Mouse (Mus musculus) embryo, embryonic 11 days (tissue): ENCODE results near the gene Cd4.
A peak's percentile ranks its signal among the peaks of the same experiment; 100 is the strongest.
"Not testable (repeated sequence)": the region's sequence is repeated elsewhere in the genome, so short reads cannot be mapped to it uniquely, and the experiment has no call there.

Experiments
- DNase-seq: peaks from one replicate; pipeline ENCODE4 v3.0.0-alpha.2; 2015

The Cd4 gene

DNA sequence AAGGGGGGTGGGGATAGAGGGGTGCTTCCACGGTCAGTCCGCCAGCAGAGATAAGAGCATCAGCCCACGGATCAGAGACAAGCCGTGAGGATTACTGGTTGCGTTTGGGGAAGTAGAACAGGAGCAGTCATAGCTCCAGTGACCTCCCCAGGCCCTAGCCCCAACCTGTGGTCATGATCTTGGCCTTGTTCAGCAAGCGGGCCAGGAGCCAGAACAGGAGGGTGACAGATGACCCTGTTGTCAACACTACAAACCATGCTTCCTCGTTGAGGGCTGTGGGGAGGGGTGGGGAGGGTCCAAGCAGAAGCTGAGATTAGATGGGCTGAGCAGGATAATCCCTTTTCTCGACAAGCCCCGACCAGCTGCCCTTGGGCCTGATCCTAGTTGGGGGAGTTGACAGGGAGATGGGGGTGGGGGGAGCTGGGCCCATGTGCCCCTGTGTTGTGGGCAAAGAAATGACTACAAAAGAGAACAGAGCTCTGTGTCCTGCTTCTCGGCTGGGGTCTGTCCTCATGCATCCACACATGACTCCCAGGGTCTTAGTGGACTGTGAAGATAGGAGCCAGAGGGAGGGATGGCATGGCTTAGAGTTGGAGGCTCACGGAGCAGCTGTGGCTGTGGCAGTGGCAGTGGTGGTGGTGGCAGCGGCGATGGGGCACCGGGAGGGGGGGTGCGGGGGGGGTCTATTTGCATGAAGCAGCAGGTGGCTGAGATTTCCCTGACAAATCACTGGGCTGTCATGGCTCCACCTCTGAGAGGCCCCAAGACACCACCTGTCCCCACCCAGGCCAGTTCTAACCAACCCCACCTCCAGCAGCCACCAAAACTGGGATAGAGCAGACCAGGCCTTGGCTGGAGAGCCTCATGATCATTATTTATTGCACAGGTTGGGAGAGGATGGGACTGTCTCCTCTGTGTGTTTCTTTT, 47.5 kb downstream of the Cd4 start, which contains the start of gene Gnb3:
TSS of gene Gnb3 (minus strand) at position 35 of the 927 bp plus-strand sequence.
- DNase-seq = peak; percentile 20

DNA sequence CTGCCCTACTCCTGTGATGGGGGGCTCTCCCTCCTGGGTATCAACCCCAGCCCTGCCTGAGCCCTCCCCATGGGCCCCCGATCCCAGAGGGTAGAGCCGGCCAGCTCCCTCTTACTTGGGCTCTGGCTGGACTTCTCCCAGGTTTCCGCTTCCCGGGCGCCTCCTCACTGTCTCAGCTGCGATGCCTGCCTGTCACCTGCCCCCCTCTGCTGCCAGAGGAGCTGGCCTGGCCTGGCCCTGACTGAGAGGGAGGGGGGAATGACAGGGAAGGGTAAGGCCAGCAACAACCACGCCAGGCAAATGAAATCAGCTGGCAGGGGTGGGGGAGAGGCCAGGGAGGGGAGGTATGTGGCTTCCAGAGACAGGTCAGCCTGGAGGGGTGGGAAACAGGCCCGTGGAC, 48.2 kb downstream of the Cd4 start:
- DNase-seq = peak; percentile 23

GRCm38 (mm10) chr6:124836411-124836810, 51.6 kb downstream of the Cd4 start:
- no peak for DNase-seq

GRCm38 (mm10) chr6:124835531-124835930, 52.5 kb downstream of the Cd4 start:
- peak; percentile 24 for DNase-seq

DNA sequence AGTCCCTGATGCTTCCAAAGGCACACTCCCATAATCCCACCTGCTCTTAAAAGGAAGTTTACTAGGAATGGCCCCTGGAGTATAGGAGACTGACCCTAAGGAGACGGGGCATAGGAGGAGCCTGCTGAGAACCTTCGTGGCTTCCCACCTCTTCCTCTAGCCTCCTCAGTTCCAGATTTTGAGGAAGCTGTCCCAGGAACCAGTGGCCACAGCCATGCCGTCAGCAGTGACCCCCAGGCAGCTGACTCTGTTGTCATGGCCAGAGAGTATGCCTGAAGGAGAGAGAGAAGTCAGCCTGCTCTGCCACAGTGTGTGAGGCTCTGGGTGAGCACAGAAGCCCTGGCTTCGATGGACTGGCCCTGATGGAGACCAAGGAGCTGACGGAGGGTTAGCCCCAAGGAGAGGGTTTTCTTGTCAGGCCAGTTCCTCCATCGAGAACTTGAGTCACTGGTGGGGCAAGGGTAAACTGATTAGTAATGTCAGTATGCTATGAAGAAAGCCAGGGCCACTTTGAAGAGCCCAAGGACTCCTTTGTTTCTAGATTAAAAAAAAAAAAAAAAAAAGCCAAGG, 53.4 kb downstream of the Cd4 start:
- no peak for DNase-seq

- no peak for DNase-seq
These were observed 56.4 kb downstream of the Cd4 start for GRCm38 (mm10) chr6:124831649-124832048.

DNA sequence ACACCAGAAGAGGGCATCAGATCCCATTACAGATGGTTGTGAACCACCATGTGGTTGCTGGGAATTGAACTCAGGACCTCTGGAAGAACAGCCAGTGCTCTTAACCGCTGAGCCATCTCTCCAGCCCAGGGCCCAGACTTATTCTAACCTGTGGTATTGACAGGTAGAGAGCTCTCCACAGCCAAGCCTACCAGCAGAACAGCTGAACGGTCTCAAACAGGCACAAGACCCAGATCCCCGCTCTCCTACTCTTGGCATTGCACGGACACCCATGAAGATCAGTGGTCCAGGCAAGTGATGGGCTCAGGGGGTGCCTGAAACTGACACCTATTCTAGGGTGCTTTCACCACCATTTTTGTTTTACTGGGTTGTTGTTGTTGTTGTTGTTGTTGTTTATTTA, 56.8 kb downstream of the Cd4 start:
- not testable (repeated sequence) for DNase-seq

- DNase-seq = peak; percentile 96
These were observed 58.0 kb downstream of the Cd4 start for GRCm38 (mm10) chr6:124829799-124830700.

GRCm38 (mm10) chr6:124828868-124829798, 58.9 kb downstream of the Cd4 start, which contains the start of the genes Usp5 and Cdca3:
Gene Usp5, minus strand, starts transcription at chr6:124829484.
Gene Cdca3, plus strand, starts transcription at chr6:124829547.
- peak; percentile 100 for DNase-seq

DNA sequence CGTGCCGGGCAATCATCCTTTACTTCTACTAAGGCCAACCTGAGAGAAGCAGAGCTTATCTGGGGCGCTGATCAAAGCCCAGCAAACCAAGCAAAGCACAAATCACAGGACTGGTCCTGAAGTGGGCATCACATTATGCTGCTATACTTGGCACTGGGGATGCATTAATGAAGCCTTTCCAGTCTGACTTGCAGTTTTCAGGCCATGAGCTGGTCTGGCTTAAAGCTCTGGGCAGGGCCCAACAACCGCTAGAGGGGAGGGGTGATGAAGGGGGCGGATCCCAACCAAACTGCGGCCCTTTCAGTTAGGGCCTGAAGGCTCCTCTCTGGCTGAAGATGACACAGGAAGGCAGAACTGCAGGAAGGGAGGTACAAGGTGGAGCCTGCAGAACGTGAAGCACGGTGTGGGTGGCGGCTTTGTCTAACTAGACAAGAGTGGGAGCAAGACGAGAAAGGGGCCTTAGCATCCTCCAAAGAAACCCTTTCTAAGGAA, 59.9 kb downstream of the Cd4 start:
- DNase-seq = peak; percentile 58

DNA sequence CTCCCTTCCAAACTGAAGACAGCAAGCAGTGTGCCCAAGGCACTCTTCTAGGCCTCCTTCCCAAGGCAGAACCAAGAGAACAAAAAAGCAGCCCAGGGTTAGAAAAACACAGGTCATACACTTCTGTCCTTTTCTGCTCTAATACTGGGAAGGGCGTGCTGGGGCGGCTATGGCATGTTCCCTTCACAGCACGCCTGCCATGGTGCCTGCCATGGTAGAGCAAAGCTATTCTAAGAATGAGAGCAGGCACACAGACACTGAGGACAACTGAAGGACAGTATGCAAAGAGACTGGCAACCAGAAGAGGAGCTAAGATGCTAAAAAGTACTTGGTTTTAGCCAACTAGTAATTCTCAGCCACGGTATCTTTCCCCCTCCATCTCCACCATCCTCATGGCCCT, 66.0 kb downstream of the Cd4 start:
- no peak for DNase-seq

- no peak for DNase-seq
These were observed 67.1 kb downstream of the Cd4 start for GRCm38 (mm10) chr6:124820891-124821290.

DNA sequence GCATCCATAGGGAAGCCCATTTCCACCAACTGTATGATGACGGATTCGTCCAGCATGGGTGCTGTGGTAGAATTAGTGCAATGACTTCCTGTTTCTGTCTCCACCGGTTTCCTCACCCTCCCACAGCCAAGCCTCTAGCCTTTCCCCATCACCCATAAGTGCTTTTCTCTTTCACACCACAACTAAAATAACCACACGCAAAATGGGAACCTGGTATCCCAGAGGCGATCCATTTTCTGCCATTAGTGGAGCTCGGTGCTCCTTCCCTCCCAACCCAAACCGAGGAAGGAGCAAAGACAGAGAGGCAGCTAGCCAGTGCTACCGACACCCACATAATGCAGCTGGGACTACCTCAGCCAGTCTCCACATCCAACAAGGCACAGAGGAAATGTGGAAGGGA, 70.0 kb downstream of the Cd4 start:
- no peak for DNase-seq

GRCm38 (mm10) chr6:124817563-124817962, 70.5 kb downstream of the Cd4 start:
- DNase-seq = no peak

DNA sequence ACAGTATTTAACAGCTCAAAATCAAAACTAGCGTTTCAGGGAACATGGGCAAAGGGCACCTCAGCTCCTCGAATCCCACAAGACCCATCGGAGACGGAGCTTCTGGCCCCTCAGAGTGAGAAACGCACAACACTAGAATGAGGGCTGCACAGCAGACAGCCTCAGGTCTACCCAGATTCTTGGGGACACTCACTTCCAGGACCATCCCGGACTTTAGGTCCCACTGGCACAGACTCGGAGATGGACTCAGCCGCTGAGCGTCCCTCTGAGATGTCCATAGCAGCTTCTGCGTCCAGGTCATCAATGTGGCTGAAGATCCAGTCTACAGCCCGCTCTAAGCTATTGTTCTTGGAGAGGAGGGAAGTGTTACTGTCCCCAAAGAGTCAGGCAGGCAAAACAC, 70.9 kb downstream of the Cd4 start:
- no peak for DNase-seq

- DNase-seq = no peak
These were observed 71.4 kb downstream of the Cd4 start for GRCm38 (mm10) chr6:124816611-124817010.

DNA sequence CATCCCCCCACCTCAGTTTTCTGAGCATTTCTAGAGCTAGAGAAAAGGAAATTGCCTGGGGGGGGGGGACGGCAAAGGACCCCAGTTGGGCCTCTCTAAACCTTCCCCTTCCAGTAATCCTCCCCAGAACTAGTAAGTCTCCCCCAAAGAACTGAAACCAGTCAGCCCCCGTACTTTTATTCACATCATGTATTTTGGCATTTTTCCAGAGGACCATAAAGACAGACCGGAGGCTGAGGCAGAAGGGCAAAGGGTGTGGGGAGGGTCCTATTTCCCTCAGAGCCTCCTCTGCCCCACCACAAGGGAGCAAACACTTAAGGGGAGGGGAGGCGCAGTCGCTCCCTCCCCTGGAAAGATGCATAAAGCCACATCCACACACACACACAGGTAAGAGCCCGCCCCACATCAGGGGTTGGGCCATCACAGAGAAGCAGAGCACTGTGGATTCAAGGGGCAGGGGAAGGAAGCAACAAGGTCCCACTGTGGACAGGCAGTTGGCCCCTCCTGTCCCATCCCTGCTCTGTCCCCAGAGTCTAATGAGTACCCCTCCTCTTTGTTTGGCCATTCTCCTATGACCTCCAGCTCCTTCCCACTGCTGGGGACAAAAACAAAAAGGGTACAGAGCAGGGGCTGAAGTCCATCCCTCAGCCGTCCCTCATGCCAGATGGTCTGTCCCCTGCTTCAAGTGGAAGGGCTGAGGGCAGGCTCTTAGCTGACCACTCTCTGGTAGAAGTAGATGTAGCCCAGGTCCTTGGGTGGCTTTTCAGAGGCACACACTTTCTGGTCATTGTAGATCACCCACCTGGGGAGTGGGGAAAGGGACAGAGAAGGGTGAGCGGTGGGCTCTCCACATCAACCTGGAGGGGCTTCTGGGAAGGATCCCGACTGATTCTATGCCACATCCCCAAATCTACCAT, 72.9 kb downstream of the Cd4 start:
- no peak for DNase-seq
